Mouse (Mus musculus): Measurements from ENCODE around the gene Rer1. TPM values are rescaled to one million over a fixed set of nuclear protein-coding genes. Genes with fewer than 3 reads are reported as not detected.

Gene Rer1
- polyA plus RNA-seq (2016; fragmentation: Nextera tagmentation; extraction: Ambion mirVana) = 138 and 144 TPM in 2 replicates

GRCm38 (mm10) chr4:155086108-155087024, at the start of gene Rer1, which contains the start of gene Morn1:
TSS of gene Rer1 (minus strand) at chr4:155086382.
TSS of gene Morn1 (plus strand) at chr4:155086577.
- Histone ChIP-seq H3K36me3 (peaks cover 42% of the 10 kb centered on the region), H3K9me3 (no peaks in the 10 kb centered on the region), H3K27ac (peak within 1 kb of the TSS; percentile 94), H3K27me3 (ENCODE audit: insufficient read depth, poor library complexity, severe bottlenecking) (no peaks in the 10 kb centered on the region), H3K4me3 (peak within 1 kb of the TSS; percentile 96), H3K4me1 (replicated peaks) (peaks cover 37% of the 10 kb centered on the region)
- under 1% methylated on average over 85 of the region's 85 CpGs for WGBS
- peak; percentile 100 for DNase-seq (ENCODE audit: low spot score)

GRCm38 (mm10) chr4:155134686-155135172, 48.5 kb upstream of the Rer1 start:
- WGBS = 90% methylated on average over 7 of the region's 7 CpGs
- H3K9me3 ChIP-seq = no peaks in the 10 kb centered on the region
- 0 out of 2 replicates have a peak, but pooled peaks cover 3% of the 10 kb centered on the region for H3K27me3 ChIP-seq (ENCODE audit: insufficient read depth, poor library complexity, severe bottlenecking)
- no peak overlapping the region for H3K4me3 ChIP-seq
- H3K4me1 ChIP-seq (replicated peaks) = peaks cover 80% of the 10 kb centered on the region
- no peaks in the 10 kb centered on the region for H3K36me3 ChIP-seq
- no peak for DNase-seq (ENCODE audit: low spot score)
- H3K27ac ChIP-seq = peak overlapping the region; percentile 86

- WGBS = 37% methylated on average over 20 of the region's 20 CpGs
- H3K27me3 ChIP-seq (ENCODE audit: insufficient read depth, poor library complexity, severe bottlenecking) = 0 out of 2 replicates have a peak, but pooled peaks cover 3% of the 10 kb centered on the region
- peak overlapping the region; percentile 86 for H3K27ac ChIP-seq
- peaks cover 79% of the 10 kb centered on the region for H3K4me1 ChIP-seq (replicated peaks)
- no peaks in the 10 kb centered on the region for H3K36me3 ChIP-seq
- DNase-seq (ENCODE audit: low spot score) = peak; percentile 54
- H3K4me3 ChIP-seq = 0 out of 2 replicates have a peak overlapping the region, but pooled peaks have one; percentile 0
- H3K9me3 ChIP-seq = no peaks in the 10 kb centered on the region
Observed at GRCm38 (mm10) chr4:155133658-155134417, 47.7 kb upstream of the Rer1 start.

GRCm38 (mm10) chr4:155133188-155133587, 47.0 kb upstream of the Rer1 start:
- Histone ChIP-seq H3K27me3 (ENCODE audit: insufficient read depth, poor library complexity, severe bottlenecking) (0 out of 2 replicates have a peak, but pooled peaks cover 3% of the 10 kb centered on the region), H3K4me1 (replicated peaks) (peaks cover 78% of the 10 kb centered on the region), H3K9me3 (no peaks in the 10 kb centered on the region), H3K27ac (peak overlapping the region; percentile 86), H3K4me3 (no peak overlapping the region), H3K36me3 (no peaks in the 10 kb centered on the region)
- no peak for DNase-seq (ENCODE audit: low spot score)
- 39% methylated on average over 3 of the region's 3 CpGs for WGBS

- H3K4me1 ChIP-seq (replicated peaks) = peaks cover 76% of the 10 kb centered on the region
- DNase-seq (ENCODE audit: low spot score) = no peak
- 0 out of 2 replicates have a peak, but pooled peaks cover 3% of the 10 kb centered on the region for H3K27me3 ChIP-seq (ENCODE audit: insufficient read depth, poor library complexity, severe bottlenecking)
- H3K27ac ChIP-seq = peak overlapping the region; percentile 25; the same call in 1 of the 2 replicates
- no peaks in the 10 kb centered on the region for H3K36me3 ChIP-seq
- H3K9me3 ChIP-seq = no peaks in the 10 kb centered on the region
- WGBS = 81% methylated on average over 7 of the region's 7 CpGs
- H3K4me3 ChIP-seq = no peak overlapping the region
Observed at GRCm38 (mm10) chr4:155130616-155131015, 44.4 kb upstream of the Rer1 start.

- no peak for DNase-seq (ENCODE audit: low spot score)
- 88% methylated on average over 14 of the region's 14 CpGs for WGBS
- H3K27me3 ChIP-seq (ENCODE audit: insufficient read depth, poor library complexity, severe bottlenecking) = 0 out of 2 replicates have a peak, but pooled peaks cover 3% of the 10 kb centered on the region
- no peak overlapping the region for H3K4me3 ChIP-seq
- 0 out of 2 replicates have a peak overlapping the region, but pooled peaks have one; percentile 45 for H3K27ac ChIP-seq
- no peaks in the 10 kb centered on the region for H3K36me3 ChIP-seq
- no peaks in the 10 kb centered on the region for H3K9me3 ChIP-seq
- H3K4me1 ChIP-seq (replicated peaks) = peaks cover 76% of the 10 kb centered on the region
Observed at GRCm38 (mm10) chr4:155129996-155130395, 43.8 kb upstream of the Rer1 start.

GRCm38 (mm10) chr4:155129132-155129917, 43.1 kb upstream of the Rer1 start:
- 91% methylated on average over 10 of the region's 10 CpGs for WGBS
- no peak overlapping the region for H3K4me3 ChIP-seq
- H3K4me1 ChIP-seq (replicated peaks) = peaks cover 76% of the 10 kb centered on the region
- H3K9me3 ChIP-seq = no peaks in the 10 kb centered on the region
- no peak for DNase-seq (ENCODE audit: low spot score)
- peak overlapping the region; percentile 45; the same call in 1 of the 2 replicates for H3K27ac ChIP-seq
- 0 out of 2 replicates have a peak, but pooled peaks cover 3% of the 10 kb centered on the region for H3K27me3 ChIP-seq (ENCODE audit: insufficient read depth, poor library complexity, severe bottlenecking)
- no peaks in the 10 kb centered on the region for H3K36me3 ChIP-seq

- Histone ChIP-seq H3K4me1 (replicated peaks) (peaks cover 71% of the 10 kb centered on the region), H3K4me3 (no peak overlapping the region), H3K9me3 (no peaks in the 10 kb centered on the region), H3K27ac (no peak overlapping the region), H3K27me3 (ENCODE audit: insufficient read depth, poor library complexity, severe bottlenecking) (0 out of 2 replicates have a peak, but pooled peaks cover 3% of the 10 kb centered on the region), H3K36me3 (no peaks in the 10 kb centered on the region)
- DNase-seq (ENCODE audit: low spot score) = no peak
- WGBS = 93% methylated on average over 15 of the region's 15 CpGs
Observed at GRCm38 (mm10) chr4:155128411-155128810, 42.2 kb upstream of the Rer1 start.

GRCm38 (mm10) chr4:155126602-155127372, 40.6 kb upstream of the Rer1 start:
- Histone ChIP-seq H3K27ac (peak overlapping the region; percentile 54), H3K27me3 (ENCODE audit: insufficient read depth, poor library complexity, severe bottlenecking) (0 out of 2 replicates have a peak, but pooled peaks cover 3% of the 10 kb centered on the region), H3K9me3 (no peaks in the 10 kb centered on the region), H3K4me3 (no peak overlapping the region), H3K4me1 (replicated peaks) (peaks cover 67% of the 10 kb centered on the region), H3K36me3 (no peaks in the 10 kb centered on the region)
- 69% methylated on average over 7 of the region's 7 CpGs for WGBS
- no peak for DNase-seq (ENCODE audit: low spot score)

GRCm38 (mm10) chr4:155126194-155126593, 40.0 kb upstream of the Rer1 start:
- peaks cover 66% of the 10 kb centered on the region for H3K4me1 ChIP-seq (replicated peaks)
- peak overlapping the region; percentile 54 for H3K27ac ChIP-seq

GRCm38 (mm10) chr4:155125310-155125709, 39.1 kb upstream of the Rer1 start:
- H3K27me3 ChIP-seq (ENCODE audit: insufficient read depth, poor library complexity, severe bottlenecking) = 0 out of 2 replicates have a peak, but pooled peaks cover 3% of the 10 kb centered on the region
- H3K36me3 ChIP-seq = no peaks in the 10 kb centered on the region
- peaks cover 73% of the 10 kb centered on the region for H3K4me1 ChIP-seq (replicated peaks)
- 66% methylated on average over 7 of the region's 7 CpGs for WGBS
- no peaks in the 10 kb centered on the region for H3K9me3 ChIP-seq
- no peak for DNase-seq (ENCODE audit: low spot score)
- H3K4me3 ChIP-seq = no peak overlapping the region
- peak overlapping the region; percentile 42; the same call in 1 of the 2 replicates for H3K27ac ChIP-seq

More at GRCm38 (mm10) chr4:155126194-155126593, 40.0 kb upstream of the Rer1 start:
- 92% methylated on average over 5 of the region's 5 CpGs for WGBS
- no peak overlapping the region for H3K4me3 ChIP-seq
- 0 out of 2 replicates have a peak, but pooled peaks cover 3% of the 10 kb centered on the region for H3K27me3 ChIP-seq (ENCODE audit: insufficient read depth, poor library complexity, severe bottlenecking)
- DNase-seq (ENCODE audit: low spot score) = no peak
- H3K9me3 ChIP-seq = no peaks in the 10 kb centered on the region
- no peaks in the 10 kb centered on the region for H3K36me3 ChIP-seq
